Mouse (Mus musculus): Measurements from ENCODE around the gene Cds2. TPM values are rescaled to one million over a fixed set of nuclear protein-coding genes. Genes with fewer than 3 reads are reported as not detected.
"Not testable (repeated sequence)": the region's sequence is repeated elsewhere in the genome, so short reads cannot be mapped to it uniquely, and the experiment has no call there.

The Cds2 gene
- polyA plus RNA-seq (2012; rRNA removed): 38.4 and 52.2 TPM in 2 replicates

DNA sequence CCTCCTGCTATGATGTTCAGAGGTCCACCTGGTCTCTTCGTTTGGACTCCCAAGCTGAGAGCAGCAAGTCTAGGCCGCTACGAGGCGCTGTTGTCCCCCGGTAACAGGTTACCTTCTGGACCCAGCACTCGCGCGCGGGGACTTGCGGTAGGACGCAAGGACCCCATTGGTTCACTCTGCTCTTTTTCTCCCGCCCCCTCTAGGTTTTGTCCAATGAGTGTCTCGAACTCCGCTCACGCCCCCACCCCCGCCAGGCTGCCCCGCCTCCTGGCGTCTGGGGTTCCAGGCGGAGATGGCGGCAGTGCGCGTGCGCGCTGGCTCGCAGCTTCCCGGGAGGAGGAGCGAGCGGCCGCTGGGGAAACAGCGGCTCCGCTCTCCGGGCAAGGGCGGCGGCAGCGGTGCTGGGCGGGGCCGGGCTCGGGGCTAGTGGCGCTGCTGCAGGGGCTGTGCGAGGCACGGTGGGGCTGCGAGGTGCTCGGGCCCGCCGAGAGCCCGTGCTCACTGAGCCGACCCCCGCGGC, at the start of gene Cds2:
TSS of gene Cds2 (plus strand) at position 270 of the 520 bp plus-strand sequence.
- DNase-seq (ENCODE audit: low spot score): peak; percentile 98

DNA sequence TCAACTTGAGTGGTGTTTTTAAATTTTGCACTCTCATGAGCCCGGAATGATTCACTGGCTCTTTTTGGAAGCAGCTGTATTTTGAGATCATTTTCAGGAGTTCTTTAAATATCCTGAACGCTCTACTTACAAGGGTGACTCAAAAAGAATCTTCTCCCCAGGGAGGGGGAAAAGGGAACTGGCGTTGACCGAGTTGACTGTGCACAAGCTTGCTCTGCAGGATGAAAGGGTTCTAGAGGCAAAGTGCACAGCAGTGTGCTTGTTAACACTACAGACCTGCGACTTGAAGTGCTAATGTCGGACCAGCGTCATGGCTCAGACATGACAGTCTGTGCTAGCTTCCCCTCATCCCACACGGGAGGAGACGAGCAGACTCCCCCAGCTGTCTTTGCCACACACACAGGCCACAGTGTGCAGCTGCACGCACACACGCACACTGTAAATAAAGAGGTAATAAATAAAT, 41.3 kb upstream of the Cds2 start:
- DNase-seq (ENCODE audit: low spot score): no peak

DNA sequence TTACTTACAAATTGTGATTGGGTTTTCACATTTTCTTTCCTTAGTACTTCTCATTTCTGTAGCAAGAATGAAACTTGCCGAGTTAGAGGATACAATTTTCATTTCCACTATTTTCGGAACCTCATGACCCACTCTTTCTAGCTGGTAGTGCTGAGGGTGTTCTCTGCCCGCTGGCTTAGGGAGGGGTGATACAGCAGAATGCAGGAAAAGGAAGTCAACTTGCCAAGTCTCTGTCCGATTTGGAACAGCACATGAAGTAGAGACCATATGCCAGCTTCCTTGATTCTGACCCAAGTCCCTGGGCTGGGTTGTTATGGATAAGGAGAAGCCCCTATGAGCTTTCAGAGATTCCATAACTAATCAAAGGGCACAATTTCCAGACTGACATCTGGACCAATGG, 38.6 kb upstream of the Cds2 start:
- no peak for DNase-seq (ENCODE audit: low spot score)

DNA sequence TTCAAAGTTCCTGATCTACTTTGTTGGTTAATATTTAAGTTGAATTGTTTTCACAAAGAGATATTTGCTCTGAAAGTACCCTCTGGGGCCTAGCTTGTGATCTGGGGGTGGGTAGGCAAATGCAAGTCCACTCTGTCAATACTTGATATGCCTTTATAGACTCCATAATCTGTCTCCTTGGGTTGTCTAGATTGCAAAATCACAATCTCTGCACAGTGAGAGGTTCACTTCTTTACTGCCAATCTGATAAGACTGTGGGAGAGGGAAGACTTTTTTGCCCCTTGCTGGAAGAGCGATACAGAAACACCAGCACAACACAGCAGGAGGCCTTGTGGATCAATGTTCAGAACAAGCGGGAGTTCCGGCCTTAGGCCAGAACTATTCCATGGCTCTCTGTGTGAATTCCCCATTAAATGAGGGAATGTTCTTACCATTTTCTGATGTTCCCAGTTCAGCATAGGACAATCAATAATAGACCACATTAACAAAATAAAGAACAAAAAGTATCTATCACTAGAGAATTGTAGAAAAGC, 30.5 kb upstream of the Cds2 start:
- DNase-seq (ENCODE audit: low spot score): no peak

DNA sequence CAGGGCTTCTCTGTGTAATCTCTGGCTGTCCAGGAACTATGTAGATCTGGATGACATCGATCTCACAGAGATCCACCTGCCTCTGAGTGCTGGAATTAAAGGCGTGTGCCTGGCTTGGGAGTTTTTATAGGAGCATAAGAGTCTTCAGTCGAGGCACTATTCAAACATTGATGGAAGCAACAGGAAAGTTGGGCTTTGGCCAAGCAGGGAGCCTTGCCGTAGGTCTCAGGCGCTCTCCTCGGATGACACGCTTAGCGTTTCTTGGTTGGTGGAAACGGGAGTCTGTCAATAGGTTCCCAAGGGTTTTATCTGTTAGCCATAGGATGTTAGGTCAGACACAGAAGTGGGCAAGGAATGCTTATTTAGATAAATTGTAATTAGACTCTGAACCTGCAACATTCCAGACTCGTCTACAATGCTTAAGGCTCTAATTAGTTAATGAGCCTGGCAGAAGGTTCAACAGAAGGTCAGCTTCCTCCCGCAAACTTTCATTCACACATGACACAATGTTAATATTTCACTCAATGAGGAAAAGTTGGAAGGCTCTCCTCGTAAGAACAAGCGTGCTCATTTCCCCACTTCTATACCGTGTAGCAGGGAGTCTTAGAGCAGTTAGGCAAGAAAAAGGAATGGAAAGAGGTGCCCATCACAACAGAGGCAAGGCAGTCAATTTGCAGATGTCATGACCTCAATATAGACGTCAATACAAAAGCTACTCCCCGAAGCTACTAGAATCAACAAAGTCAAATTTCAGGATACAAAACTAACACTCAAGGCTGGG, 28.8 kb upstream of the Cds2 start:
- no peak for DNase-seq (ENCODE audit: low spot score)

DNA sequence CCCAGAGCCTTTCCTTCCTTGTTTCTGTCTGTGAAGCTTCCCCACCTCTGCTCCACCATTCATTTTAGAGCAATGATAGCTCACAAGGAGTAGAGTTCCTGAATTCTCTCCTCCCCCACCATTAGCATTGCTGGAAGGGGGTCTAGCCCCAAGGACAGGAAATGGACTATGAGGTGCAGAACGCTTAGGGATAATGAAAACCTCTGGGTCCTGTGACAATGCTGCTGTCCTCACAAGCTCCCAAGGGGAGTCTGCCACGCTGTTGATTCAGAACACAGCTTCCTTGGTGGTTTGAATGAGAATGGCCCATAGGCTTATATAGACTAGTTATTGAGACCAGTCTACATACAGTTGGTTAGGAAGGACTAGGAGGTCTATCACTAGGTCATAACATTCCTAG, 27.7 kb upstream of the Cds2 start:
- no peak for DNase-seq (ENCODE audit: low spot score)

DNA sequence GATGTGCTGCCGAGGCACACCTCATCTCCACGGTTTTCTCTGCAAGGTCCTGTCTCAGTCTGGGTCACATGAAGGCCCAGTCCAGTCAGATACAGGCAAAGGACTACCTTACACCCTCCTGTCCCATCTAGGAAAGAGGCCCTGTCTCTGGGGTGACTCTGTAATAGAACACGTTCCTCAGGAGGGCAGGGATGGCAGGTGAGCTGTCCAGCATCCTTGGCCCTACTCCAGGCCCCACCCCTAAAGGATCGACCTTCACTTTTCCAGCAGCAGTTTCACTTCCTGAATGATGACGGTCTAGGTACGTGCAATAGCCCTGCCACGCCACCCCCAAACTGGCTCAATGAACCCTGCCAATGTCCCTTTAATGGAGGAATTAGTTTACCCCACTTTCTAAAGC, 27.0 kb upstream of the Cds2 start:
- DNase-seq (ENCODE audit: low spot score): no peak

DNA sequence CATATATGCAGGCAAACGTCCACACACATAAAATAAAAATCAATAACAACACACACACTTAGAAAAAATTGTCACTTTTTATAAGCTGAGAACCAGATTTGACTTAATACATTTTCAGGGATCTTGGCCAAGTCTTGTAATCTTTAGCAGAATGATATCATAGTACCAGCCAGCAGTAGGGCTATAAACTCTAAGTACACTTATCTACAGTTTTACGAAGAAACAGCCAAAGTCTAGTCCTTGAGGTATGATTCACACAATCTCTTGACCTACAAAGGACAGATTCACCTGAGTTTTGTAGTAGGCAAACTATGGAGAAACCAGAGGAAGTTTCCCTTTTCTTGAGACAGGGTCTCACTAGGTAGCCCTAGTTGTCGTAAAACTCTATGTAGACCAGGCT, 23.5 kb upstream of the Cds2 start:
- not testable (repeated sequence) for DNase-seq (ENCODE audit: low spot score)

DNA sequence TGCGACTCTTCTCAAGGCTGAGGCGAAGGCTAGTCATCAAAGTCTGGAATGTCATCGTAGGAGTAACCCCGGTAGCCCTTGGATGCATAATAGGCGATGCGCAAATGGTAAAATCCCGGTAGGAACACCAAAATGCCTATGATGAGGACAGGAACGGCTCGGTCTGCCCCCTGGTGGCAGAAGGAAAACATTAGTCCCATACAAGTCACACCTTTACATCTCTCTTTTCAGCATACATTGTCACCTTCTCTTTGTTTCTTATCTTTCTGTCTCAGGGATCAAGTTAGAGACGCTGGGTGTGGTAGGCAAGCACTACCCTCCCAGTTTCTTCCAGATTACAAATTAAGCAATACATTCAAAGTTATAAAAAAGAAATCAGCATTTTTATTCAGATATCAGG, 22.5 kb upstream of the Cds2 start:
- DNase-seq (ENCODE audit: low spot score): not testable (repeated sequence)

DNA sequence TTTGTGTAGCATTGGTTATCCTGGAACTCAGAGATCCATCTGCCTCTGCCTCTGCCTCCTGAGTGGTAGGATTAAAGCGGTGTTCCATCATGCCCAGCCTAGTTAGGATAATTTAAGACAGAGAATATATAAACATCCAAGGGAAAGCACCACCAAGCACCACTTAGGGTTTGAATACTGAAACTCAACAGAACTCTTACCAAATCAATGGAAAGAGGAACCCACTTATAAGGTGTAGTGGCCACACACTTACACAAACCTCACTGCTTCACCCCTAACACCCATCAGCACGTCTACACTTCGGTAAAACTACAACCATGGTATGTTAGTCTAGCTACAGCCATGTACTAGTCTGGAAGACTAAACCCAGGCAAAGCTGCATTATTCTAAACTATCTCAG, 19.6 kb upstream of the Cds2 start:
- DNase-seq (ENCODE audit: low spot score): no peak

DNA sequence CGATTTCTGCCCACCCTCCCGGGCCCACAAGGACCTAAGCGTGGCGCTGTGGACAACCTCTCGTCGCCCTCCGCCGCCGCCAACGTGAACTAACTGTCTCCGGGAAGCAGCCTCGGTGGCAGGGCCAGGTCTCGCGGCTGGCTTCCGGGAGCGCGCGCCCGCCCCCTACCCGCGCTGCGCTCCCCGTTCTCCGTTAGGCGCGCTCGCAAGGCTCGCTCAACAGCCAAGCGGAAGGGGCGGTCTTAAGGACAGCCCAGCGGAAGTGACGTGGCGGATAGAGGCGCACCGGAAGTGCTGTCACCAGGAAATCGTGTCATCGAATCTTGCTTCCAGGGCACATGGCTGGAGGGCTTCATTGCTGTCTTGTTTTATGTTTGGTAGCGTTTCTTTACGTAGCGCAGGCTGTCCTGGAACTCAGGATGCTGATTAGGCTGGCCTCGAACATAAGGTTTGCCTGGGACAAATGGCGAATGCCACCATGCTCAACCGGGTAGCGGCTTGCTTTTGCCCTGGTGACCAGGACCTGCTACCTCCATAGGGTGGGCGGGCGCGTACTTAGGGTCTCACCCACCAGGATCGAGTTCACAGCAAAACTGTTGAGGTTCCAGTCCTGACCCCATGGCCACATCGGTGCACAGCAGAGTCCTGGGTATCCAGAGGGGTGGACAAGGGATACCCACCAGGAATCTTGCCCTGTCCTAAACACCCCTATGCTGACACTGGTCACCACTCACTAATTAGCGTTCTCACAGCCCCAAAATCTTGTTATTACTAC, 15.2 kb upstream of the Cds2 start, which contains the start of gene Tmem230:
TSS of gene Tmem230 (minus strand) at position 269 of the 775 bp plus-strand sequence.
- peak; percentile 73 for DNase-seq (ENCODE audit: low spot score)

DNA sequence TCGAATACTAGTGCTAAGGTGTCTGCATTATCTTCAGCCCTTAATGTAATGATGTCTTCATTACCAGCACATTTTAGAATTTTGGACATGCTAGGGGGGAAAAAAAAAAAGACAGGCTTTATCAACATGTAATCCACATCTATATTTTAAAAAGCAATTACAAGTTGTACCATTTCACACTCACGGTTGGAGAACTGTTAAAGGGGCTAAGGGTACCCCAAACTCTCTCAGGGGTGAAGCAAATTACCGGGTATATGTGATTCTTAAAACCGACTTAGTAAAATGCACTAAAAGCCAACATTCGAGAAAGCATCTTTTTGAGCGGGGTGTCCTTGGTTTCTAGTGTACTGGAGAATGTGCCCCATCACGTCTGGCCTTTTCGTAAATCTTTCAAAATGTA, 11.0 kb upstream of the Cds2 start:
- DNase-seq (ENCODE audit: low spot score): no peak

DNA sequence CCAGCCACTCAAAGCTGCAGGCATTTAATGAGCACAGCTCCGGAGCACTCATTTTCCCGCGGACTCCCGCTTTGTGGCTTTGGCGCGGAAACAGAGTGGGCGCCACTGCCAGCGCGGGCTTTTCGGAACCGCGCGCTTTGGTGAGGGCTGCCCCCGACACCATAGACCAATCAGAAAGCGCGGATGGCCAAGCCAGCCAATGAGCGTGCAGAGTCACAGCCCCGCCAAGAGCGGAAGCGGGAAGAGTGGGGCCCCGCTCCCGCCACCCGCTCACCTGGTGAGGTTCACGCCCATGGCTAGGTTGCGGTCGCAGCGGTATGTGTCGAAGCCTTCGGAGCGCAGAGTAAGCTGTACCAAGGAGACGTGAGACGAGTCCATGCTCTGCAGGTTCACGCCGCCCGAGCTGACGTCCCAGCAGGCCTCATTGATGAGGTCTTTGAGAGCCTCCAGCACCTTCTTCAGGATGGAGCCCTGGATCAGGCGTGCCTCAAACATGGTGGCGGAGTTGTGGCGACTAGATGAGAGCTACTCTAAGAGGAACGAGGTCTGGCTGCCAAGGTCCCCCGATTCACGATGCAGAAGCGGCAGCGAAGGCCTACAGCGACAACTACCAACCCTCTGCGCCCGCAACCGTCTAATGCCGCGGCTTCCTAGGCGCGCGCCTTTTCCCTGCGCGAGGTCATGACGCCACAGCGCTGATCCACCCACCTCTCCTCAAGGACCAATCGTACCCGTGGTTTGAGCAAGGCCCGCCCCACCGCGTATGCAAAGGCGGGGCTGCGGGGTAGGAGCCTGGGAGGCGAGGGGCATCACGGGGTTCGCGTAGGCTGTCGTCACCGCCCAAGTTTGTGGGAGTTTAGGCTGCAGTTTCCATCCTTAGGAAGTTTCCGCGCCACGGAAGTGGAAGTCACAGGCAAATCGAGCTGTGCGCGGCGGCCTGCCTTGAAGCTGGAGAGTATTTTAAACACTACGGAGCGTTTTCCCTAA, 10.1 kb upstream of the Cds2 start, which contains the start of gene Pcna:
TSS of gene Pcna (minus strand) at position 773 of the 987 bp plus-strand sequence.
- peak; percentile 85 for DNase-seq (ENCODE audit: low spot score)

DNA sequence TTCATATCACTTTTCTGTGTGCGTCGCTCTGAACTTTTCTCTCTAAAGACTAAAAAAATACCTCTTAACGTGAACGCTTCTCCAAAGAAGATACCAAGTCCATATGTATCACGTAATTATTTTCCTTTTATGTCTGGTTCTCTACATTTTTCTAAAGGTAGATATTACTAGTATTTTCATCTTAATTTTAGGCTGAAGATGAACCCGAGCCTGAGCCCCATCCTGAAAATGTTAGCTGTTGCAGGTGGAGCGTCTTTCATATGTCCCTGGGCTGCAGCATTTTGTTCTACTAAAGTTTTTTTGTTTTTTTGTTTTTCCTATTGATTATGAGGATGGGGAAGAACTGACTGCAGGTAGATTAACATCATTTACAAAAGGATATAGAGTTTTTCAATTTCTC, 9.3 kb upstream of the Cds2 start:
- DNase-seq (ENCODE audit: low spot score): no peak

DNA sequence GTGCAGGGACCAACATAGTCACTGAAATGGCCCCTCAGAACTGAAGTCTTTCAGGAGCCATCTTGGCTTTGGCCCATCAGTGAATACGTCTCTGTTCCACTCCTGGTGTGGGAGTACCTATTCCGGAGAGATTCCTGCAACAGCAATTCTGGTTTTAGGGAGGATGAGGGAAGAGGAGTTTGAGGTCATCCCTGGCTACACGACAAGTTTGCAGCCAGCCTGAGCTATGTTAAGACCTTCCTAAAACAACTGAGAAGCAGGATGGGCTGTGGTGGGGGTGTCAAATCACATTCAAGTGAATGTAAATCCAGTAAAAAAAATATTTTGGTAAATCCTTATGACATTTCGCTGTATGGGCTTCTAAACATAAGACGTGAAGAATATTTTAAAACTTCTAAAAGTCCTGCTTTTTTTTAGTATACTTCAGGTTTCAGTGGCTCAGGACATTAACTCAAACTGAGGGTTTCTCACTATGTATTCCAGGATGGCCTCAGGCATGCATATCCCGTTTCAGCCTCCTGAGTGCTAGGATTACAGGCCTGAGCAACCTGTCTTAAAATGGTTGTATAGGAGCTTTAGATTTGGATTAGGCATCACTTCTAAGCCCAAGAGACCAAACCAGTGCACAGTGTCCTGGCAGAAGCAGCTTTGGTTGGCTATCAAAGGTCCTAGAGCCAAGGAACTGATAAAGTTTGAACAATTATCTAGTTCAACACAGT, 5.4 kb upstream of the Cds2 start:
- no peak for DNase-seq (ENCODE audit: low spot score)

DNA sequence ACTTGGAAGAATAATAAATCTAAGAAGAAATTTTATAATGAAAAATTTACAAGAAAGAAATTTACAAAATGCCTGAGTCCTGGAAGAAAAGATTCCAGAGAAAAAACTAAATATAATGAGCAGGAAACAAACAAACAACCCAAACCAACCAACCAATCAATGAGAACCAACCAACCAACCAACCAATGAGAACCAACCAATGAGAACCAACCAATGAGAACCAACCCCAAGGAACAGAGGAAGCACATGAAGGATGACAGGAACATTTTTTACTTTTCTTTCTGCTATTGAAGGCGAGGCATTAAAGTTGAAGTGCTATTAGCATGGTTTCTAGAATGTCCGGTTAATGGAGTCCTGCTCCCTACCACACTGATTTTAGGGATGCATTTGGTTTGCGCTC, 2.3 kb upstream of the Cds2 start:
- DNase-seq (ENCODE audit: low spot score): no peak

DNA sequence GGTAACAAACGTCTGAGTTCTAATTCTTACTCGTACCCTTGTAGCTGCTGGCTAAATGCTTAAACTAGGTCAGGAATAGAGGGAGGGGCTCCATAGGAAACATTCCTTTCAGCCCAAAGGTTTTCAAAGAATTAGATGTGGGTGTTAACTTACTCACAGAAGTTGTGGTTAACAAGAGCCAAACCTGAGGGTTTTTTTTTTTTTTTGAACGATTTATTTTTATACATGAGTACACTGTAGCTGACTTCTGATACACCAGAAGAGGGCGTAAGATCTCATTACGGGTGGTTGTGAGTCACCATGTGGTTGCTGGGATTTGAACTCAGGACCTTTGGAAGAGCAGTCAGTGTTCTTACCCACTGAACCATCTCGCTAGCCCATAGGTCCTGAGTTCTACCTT, 773 bp upstream of the Cds2 start:
- no peak for DNase-seq (ENCODE audit: low spot score)

DNA sequence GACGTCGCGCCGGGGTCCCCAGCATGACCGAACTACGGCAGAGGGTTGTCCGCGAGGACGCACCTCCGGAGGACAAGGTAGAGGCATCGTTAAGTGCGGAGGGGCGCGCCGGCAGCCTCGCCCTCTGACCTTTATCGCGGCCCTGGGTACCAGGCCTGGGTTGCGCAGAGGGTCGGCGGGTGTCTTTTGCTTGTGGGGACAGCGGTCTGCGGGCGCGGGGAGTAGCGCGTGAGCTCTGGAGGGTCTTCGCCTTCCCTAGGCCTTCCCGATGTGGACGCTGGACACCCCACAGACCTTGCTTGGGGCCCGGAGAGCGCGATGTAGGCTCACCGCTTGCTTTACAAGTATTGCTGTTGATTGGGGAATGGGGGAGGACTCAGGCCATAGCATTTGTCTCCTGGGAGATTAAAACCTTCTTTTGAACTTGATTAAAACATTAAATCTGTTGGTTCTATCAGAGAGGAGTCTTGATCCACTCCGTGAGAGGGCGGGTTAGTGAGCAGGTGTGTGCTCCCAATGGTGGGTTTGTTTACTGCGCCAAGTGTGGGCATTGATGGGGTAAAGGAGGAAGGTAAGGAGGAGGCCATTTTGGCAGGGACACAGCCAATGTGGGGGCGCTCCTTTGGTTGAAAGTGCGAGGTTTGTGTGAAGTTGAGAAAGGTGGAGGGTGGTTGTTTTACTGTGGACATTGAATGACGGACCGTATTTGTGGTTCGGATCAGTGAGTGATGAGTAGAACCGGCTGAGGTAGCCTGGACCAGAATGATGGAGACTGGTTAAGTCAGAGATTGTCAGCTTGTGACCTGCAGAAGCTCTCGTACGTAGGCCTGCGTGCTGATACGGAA, 695 bp downstream of the Cds2 start:
- DNase-seq (ENCODE audit: low spot score): no peak

DNA sequence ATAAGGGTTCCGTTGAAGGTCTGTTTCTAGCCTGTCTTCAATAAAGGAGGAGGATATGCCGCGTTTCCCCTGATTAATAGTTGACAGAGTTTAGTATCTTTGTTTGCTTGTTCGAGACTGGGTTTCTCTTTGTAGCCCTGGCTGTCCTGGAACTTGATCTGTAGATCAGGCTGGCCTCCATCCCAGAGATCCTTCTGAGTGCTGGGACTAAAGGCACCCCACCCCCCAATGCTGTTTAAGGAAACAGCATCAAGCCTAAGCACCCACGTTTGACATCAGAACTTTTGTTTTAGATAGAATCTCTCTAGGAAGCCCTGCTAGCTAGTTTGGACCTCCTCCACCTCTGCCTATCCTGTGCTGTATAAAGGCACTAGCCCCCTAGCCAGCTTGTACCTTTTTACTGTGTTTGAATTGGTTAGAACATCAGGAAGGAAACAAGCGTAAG, 1.3 kb downstream of the Cds2 start:
- no peak for DNase-seq (ENCODE audit: low spot score)
